Mouse (Mus musculus) adrenal gland, adult 2 months (tissue): Measurements from ENCODE around the gene Gm11127. TPM values are rescaled to one million over a fixed set of nuclear protein-coding genes. Genes with fewer than 3 reads are reported as not detected.
"Not testable (repeated sequence)": the region's sequence is repeated elsewhere in the genome, so short reads cannot be mapped to it uniquely, and the experiment has no call there.

Source experiments
- DNase-seq: peaks from one replicate; pipeline ENCODE4 v3.0.0; 2021
- polyA plus RNA-seq: library from polyadenylated mRNA; depleted of rRNA; stranded (reverse); fragments of >200 nt; gene quantifications from 2 replicates; pipeline ENCODE4 v1.2.3, GENCODE M21; 2012
- total RNA-seq, 2 experiments: library from RNA; stranded (reverse); gene quantifications; 2 replicates each; pipeline ENCODE4 v1.2.3; 2021

Gene Gm11127
- total and polyA plus RNA-seq, 3 experiments: 4.4 to 8.2 TPM; not detected in 1

- peak; percentile 73 for DNase-seq
Observed at GRCm38 (mm10) chr17:36031583-36032331, 26.4 kb downstream of the Gm11127 start.

GRCm38 (mm10) chr17:36030703-36031582 lies 27.2 kb downstream of the Gm11127 start:
- not testable (repeated sequence) for DNase-seq

- DNase-seq: not testable (repeated sequence)
Observed at GRCm38 (mm10) chr17:36030046-36030702, 28.0 kb downstream of the Gm11127 start.

GRCm38 (mm10) chr17:36028879-36029619 lies 29.1 kb downstream of the Gm11127 start:
- no peak for DNase-seq

- no peak for DNase-seq
Observed at GRCm38 (mm10) chr17:36027663-36028062, 30.5 kb downstream of the Gm11127 start.

GRCm38 (mm10) chr17:36025901-36026300 lies 32.3 kb downstream of the Gm11127 start:
- DNase-seq: no peak

- DNase-seq: no peak
Observed at GRCm38 (mm10) chr17:36025197-36025596, 33.0 kb downstream of the Gm11127 start.

- DNase-seq: peak; percentile 58
Observed at GRCm38 (mm10) chr17:36023710-36024654, 34.2 kb downstream of the Gm11127 start.

GRCm38 (mm10) chr17:36022922-36023321 lies 35.2 kb downstream of the Gm11127 start:
- no peak for DNase-seq

- DNase-seq: no peak
Observed at GRCm38 (mm10) chr17:36022098-36022497, 36.1 kb downstream of the Gm11127 start.

- DNase-seq: no peak
Observed at GRCm38 (mm10) chr17:36021309-36021708, 36.9 kb downstream of the Gm11127 start.

GRCm38 (mm10) chr17:36020191-36021073 lies 37.7 kb downstream of the Gm11127 start, which contains the start of gene H2-T24:
Gene H2-T24, minus strand, starts transcription at chr17:36020560.
- peak; percentile 81 for DNase-seq

GRCm38 (mm10) chr17:36019519-36019918 lies 38.7 kb downstream of the Gm11127 start:
- no peak for DNase-seq

GRCm38 (mm10) chr17:36018979-36019378 lies 39.2 kb downstream of the Gm11127 start:
- peak; percentile 57 for DNase-seq

- no peak for DNase-seq
Observed at GRCm38 (mm10) chr17:36017046-36017445, 41.1 kb downstream of the Gm11127 start.

- DNase-seq: no peak
Observed at GRCm38 (mm10) chr17:36014977-36015376, 43.2 kb downstream of the Gm11127 start.
